Comparison of ENCODE assay signal across 16 mouse cellular contexts in the genomic region with DNA sequence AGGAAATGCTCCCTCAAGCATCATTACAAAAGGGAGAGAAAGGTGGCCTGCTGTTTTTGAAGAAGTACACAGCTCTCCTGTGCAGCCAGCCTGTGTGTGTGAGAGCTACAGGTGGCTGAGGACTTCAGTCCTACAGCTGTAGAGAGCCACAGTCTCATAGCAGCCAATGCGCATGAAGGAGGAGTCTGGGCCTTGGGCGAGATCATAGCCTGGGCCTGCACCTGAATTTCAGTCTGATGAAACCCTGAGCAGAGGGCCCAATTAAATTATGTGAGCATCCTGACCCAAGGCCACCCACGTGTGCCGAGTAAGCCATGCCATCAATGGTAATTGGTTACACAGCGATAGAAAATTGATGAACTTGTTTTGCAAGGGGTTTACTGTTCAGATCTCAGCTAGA.
"Had no signal": no experiment of that assay in that cellular context is flagged by ENCODE, and none has a peak within 500 bp of the region (broad histone marks: within the 10 kb centered on the region; RNA-seq: fewer than 3 reads in every experiment).

No protein-coding gene starts in this region.

- H3K9me3 ChIP-seq: kidney, embryonic 15.5 days; limb, embryonic 10.5 days; limb, embryonic 13.5 days; liver, embryonic 13.5 days; midbrain, embryonic 12.5 days; midbrain, embryonic 15.5 days; neural tube, embryonic 12.5 days had no signal

- H3K27ac ChIP-seq: kidney, embryonic 15.5 days; limb, embryonic 10.5 days; limb, embryonic 13.5 days; liver, embryonic 13.5 days; macrophage; midbrain, embryonic 12.5 days; midbrain, embryonic 15.5 days; neural tube, embryonic 12.5 days; stomach, postnatal 0 days had no signal

- H3K36me3 ChIP-seq: kidney, embryonic 15.5 days; limb, embryonic 10.5 days; limb, embryonic 13.5 days; liver, embryonic 13.5 days; midbrain, embryonic 12.5 days; midbrain, embryonic 15.5 days; neural tube, embryonic 12.5 days had no signal

- ATAC-seq: lung, postnatal 0 days; midbrain, embryonic 15.5 days had no signal

- DNase-seq: kidney, adult 8-10 months; kidney, postnatal 10 days; liver, embryonic 13.5 days; lung, embryonic 14.5 days; thymus, adult 2 months; thymus, postnatal 14 days; thymus, postnatal 4 days had no signal

- H3K9ac ChIP-seq: kidney, embryonic 15.5 days; limb, embryonic 13.5 days; liver, embryonic 13.5 days; lung, embryonic 14.5 days; midbrain, embryonic 12.5 days; midbrain, embryonic 15.5 days; neural tube, embryonic 12.5 days had no signal

- H3K4me2 ChIP-seq: kidney, embryonic 15.5 days; limb, embryonic 13.5 days; liver, embryonic 13.5 days; lung, embryonic 14.5 days; midbrain, embryonic 12.5 days; midbrain, embryonic 15.5 days; neural tube, embryonic 12.5 days had no signal

- H3K4me3 ChIP-seq: kidney, embryonic 15.5 days; limb, embryonic 10.5 days; limb, embryonic 13.5 days; liver, embryonic 13.5 days; midbrain, embryonic 12.5 days; midbrain, embryonic 15.5 days; neural tube, embryonic 12.5 days had no signal

- H3K27me3 ChIP-seq: limb, embryonic 13.5 days; liver, embryonic 13.5 days; midbrain, embryonic 12.5 days; midbrain, embryonic 15.5 days; neural tube, embryonic 12.5 days had no signal
